Mouse (Mus musculus) liver, embryonic 14.5 days (tissue): ENCODE data around the gene Supt4a.
A peak's percentile ranks its signal among the peaks of the same experiment; 100 is the strongest.

ENCODE experiments used
- CTCF ChIP-seq: IDR thresholded peaks from 2 replicates; pipeline ENCODE4 v1.5.1; 2016; ENCODE audit warnings: antibody characterized with exemption, low read depth, control low read depth
- EP300 ChIP-seq: IDR thresholded peaks from 2 replicates; pipeline ENCODE4 v1.6.1; 2016; ENCODE audit warnings: antibody characterized with exemption, low read depth

GRCm38 (mm10) chr11:87720324-87720723 lies 17.0 kb upstream of the Supt4a start:
- peak; percentile 43 for TF ChIP-seq CTCF
- no peak for TF ChIP-seq EP300
